8 mouse cellular contexts compared by ENCODE assay signal in the genomic region with DNA sequence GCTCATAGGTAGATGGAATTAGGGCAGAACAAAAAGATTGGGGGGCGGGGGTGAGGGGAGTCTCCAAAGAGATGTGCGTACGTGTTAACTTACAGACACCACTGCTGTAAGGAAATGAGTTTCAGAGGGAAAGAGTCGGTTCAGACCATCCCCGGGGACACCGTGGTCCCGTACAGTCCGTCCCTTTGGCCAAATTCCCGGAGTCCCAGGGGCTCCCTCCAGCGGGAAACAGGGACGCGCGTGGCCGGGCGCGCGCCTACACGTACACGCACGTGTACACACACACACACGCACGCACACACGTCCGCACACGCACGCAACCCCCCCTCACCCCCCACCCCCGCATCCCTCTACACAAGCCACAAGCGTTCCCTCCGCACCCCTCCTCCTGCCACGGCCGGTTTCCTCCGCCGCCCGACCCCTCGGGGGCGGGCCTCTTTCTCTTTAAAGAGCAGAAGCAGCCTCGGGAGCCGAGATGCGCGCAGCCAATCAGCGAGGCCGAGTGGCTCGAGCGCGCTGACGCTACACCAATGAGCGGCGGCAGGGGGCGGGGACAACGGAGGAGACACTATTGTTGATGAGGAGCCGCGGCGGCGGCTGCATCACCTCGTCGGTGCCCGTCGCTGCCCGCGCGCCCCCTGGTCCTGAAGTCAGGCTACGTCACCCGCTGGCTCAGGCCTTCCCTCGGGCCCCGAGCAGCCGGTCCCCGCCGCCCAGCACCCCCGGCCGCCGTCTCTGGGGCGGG. TPM values are rescaled to one million over a fixed set of nuclear protein-coding genes. Genes with fewer than 3 reads are reported as not detected.
DNase-seq lines count a peak whose midpoint lies in the region; ATAC-seq lines count a peak whose summit lies in the region.

Gene Fam117b (plus strand): TSS at position 594 of the 745 bp plus-strand sequence.

- peak; percentile 85 for ATAC-seq in megakaryocyte progenitor cell, adult 5-6 weeks (replicated peaks; ENCODE audit: poor library complexity)

- peak; percentile 96 for DNase-seq in adipocyte (ENCODE audit: low spot score)
- DNase-seq in embryo, embryonic 10 days (ENCODE audit: low spot score), result peak; percentile 100
- DNase-seq in gastrocnemius, postnatal 10 days, result peak; percentile 97
- peak; percentile 99 for DNase-seq in induced T-regulatory cell, adult 2 months (ENCODE audit: low read depth)
- peak; percentile 95 to 98 for DNase-seq in left cerebral cortex, adult 9 months (ENCODE audit: low spot score in 2 of 2)
- DNase-seq in right cerebral cortex, postnatal 14 days, result peak; percentile 99
- peak; percentile 94 to 97 for DNase-seq in urinary bladder, postnatal 36 days (ENCODE audit: low spot score in 2 of 2)

RNA-seq across cellular contexts. Expression of gene Fam117b, which starts in this region (rescaled TPM):
- 1 to 10 TPM; 7.9 to 8.8 TPM for total RNA-seq in gastrocnemius, postnatal 10 days (2021)
- total RNA-seq in megakaryocyte progenitor cell, adult 5-6 weeks (2015), result 23.7 and 24.5 TPM in 2 replicates
- total RNA-seq in megakaryocyte progenitor cell, adult 5-6 weeks (2017), result 21.2 and 24.4 TPM in 2 replicates

Comparison
In these comparisons a context has a peak if more than half of its experiments do, and no peak if none do; other contexts are left out.
1. Peak in every context shown above with its lines: DNase-seq and ATAC-seq.